Comparison of ENCODE assay signal across 21 mouse cellular contexts in genomic region chr4:114336747-114337090, GRCm38 (mm10).
DNase-seq lines count a peak whose midpoint lies in the region; ATAC-seq lines count a peak whose summit lies in the region.
"Had no signal": no experiment of that assay in that cellular context is flagged by ENCODE, and none has a peak within 500 bp of the region (broad histone marks: within the 10 kb centered on the region; RNA-seq: fewer than 3 reads in every experiment).

No protein-coding gene starts in this region.

- H3K9me3 ChIP-seq in lung, embryonic 15.5 days, result no peaks in the 10 kb centered on the region
- H3K9me3 ChIP-seq: hindbrain, embryonic 15.5 days; limb, embryonic 15.5 days; midbrain, embryonic 10.5 days had no signal

- H3K4me1 ChIP-seq in lung, embryonic 15.5 days, result peaks cover 13% of the 10 kb centered on the region
- H3K4me1 ChIP-seq: hindbrain, embryonic 15.5 days; midbrain, embryonic 10.5 days had no signal

- 46% methylated on average over 1 of the region's 1 CpGs for WGBS in lung, embryonic 15.5 days

- peak; percentile 38 for ATAC-seq in frontal cortex, adult (ENCODE audit: low TSS enrichment)
- ATAC-seq in lung, embryonic 15.5 days (ENCODE audit: borderline replicate concordance, extremely low read depth, low FRiP score, low TSS enrichment), result no peak; the same call in 1 of the 2 replicates
- peak; percentile 42 for ATAC-seq in megakaryocyte progenitor cell, adult 5-6 weeks (replicated peaks; ENCODE audit: poor library complexity)
- ATAC-seq: CD4-positive, CD25-positive, alpha-beta regulatory T cell, adult 4 months; forebrain, embryonic 14.5 days; midbrain, embryonic 16.5 days had no signal

- H3K36me3 ChIP-seq in lung, embryonic 15.5 days, result no peaks in the 10 kb centered on the region
- H3K36me3 ChIP-seq: hindbrain, embryonic 15.5 days; limb, embryonic 15.5 days; midbrain, embryonic 10.5 days had no signal

- H3K27ac ChIP-seq in lung, embryonic 15.5 days, result peak overlapping the region; percentile 61
- H3K27ac ChIP-seq: hindbrain, embryonic 15.5 days; limb, embryonic 15.5 days; liver, embryonic 14.5 days; midbrain, embryonic 10.5 days had no signal

- H3K9ac ChIP-seq in lung, embryonic 15.5 days, result no peak overlapping the region
- H3K9ac ChIP-seq: hindbrain, embryonic 15.5 days; limb, embryonic 15.5 days; liver, embryonic 14.5 days had no signal

- DNase-seq in frontal cortex, postnatal 25 days (ENCODE audit: low spot score in 2 of 2), result no peak
- DNase-seq in lung, postnatal 4 days, result no peak
- peak; percentile 37 for DNase-seq in Muller cell, postnatal 12 days (ENCODE audit: inconsistent ontology term)
- no peak for DNase-seq in gastrocnemius, postnatal 14 days
- DNase-seq: cerebellum, adult 2 months; cerebellum, postnatal 25 days; embryo, embryonic 11 days; gastrocnemius, postnatal 10 days; heart, adult 11 months; thymus, adult 18-20 months; thymus, postnatal 36 days had no signal

- H3K4me3 ChIP-seq in lung, embryonic 15.5 days, result no peak overlapping the region
- H3K4me3 ChIP-seq: hindbrain, embryonic 15.5 days; limb, embryonic 15.5 days; midbrain, embryonic 10.5 days had no signal

- intact Hi-C loops in gastrocnemius, postnatal 14 days (cut with DNase I; ENCODE audit: low total_unique reads), result no loop called here

- no peak overlapping the region for H3K4me2 ChIP-seq in lung, embryonic 15.5 days
- H3K4me2 ChIP-seq: hindbrain, embryonic 15.5 days; limb, embryonic 15.5 days had no signal

- H3K27me3 ChIP-seq in lung, embryonic 15.5 days, result no peaks in the 10 kb centered on the region
- H3K27me3 ChIP-seq: hindbrain, embryonic 15.5 days had no signal
